Mouse (Mus musculus): ENCODE measurements around the gene Nudt21. TPM values are rescaled to one million over a fixed set of nuclear protein-coding genes. Genes with fewer than 3 reads are reported as not detected.

The Nudt21 gene
- polyA plus RNA-seq, 1 experiment from 2014 or later = 126 TPM

GRCm38 (mm10) chr8:94023916-94024315 is 12.9 kb downstream of the Nudt21 start:
- Histone ChIP-seq H3K9ac (no peak overlapping the region), H3K4me3 (replicated peaks) (no peak overlapping the region), H3K27me3 (replicated peaks) (no peaks in the 10 kb centered on the region), H3K27ac (no peak overlapping the region), H3K9me3 (no peaks in the 10 kb centered on the region), H3K4me1 (replicated peaks) (no peaks in the 10 kb centered on the region), H3K4me2 (replicated peaks) (no peak overlapping the region), H3K36me3 (peaks cover 35% of the 10 kb centered on the region)
- WGBS = 95% methylated on average over 6 of the region's 6 CpGs
- ATAC-seq = no peak

- Histone ChIP-seq H3K4me3 (replicated peaks) (peak overlapping the region; percentile 98), H3K4me1 (replicated peaks) (peaks cover 18% of the 10 kb centered on the region), H3K9ac (peak overlapping the region; percentile 98), H3K9me3 (no peaks in the 10 kb centered on the region), H3K36me3 (no peaks in the 10 kb centered on the region), H3K27ac (peak overlapping the region; percentile 95), H3K27me3 (replicated peaks) (no peaks in the 10 kb centered on the region), H3K4me2 (replicated peaks) (peak overlapping the region; percentile 97)
- 31% methylated on average over 7 of the region's 7 CpGs for WGBS
- ATAC-seq = no peak
Observed at GRCm38 (mm10) chr8:94013026-94013612, 23.7 kb downstream of the Nudt21 start.

DNA sequence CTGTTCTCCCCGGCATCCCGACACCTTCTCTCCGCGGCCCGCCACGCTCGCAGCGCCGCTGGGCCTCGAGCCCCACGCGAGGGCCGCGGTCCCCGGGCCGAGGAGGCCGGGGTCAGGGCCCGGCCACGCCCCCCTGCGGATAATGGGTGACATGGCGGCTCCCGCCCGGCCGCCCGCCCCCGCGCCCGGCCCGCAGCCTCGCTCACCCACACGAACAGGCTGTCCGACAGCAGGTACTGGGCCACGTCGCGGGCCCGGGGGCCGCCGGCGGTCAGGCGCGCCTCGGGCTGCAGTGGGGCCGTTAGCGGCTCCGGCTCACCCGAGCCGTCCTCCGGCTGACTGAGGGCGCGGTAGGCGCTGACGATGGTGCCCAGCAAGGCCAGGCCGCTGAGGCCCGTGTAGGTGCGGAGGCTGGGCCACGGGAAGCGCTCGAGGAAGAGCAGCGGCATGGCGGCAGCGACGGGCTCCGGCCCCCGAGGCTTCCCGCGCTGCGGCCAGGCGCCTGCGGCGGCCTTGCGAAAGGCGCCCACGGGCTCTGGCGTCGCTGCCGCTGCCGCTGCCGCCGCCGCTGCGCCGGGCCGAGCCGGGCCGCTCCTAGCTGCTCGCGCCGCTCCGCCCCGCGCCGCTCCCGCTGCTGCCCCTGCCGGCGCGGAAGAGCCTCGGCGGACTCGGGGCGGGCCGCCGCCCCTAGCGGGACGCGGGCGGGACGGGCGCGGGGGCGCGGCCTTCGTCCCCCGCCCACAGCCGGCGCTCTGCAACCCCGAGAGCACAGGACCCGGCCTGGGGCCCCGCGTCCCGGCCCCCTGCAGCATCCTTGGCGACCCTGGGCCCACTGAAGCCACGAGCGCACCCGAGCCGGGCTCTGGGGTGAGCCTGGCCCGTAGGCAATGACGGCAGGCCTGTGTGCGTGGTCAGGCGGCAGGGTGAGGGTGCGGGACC is 24.5 kb downstream of the Nudt21 start, which contains the start of gene Amfr:
Gene Amfr, minus strand, starts transcription at position 830 of the 939 bp plus-strand sequence.
- Histone ChIP-seq H3K9ac (peak within 1 kb of the TSS; percentile 98), H3K4me2 (replicated peaks) (peak within 1 kb of the TSS; percentile 97), H3K36me3 (no peaks in the 10 kb centered on the region), H3K4me1 (replicated peaks) (peaks cover 18% of the 10 kb centered on the region), H3K4me3 (replicated peaks) (peak within 1 kb of the TSS; percentile 98), H3K27me3 (replicated peaks) (no peaks in the 10 kb centered on the region), H3K9me3 (no peaks in the 10 kb centered on the region), H3K27ac (peak within 1 kb of the TSS; percentile 95)
- under 1% methylated on average over 119 of the region's 130 CpGs for WGBS
- peak; percentile 96 for ATAC-seq

DNA sequence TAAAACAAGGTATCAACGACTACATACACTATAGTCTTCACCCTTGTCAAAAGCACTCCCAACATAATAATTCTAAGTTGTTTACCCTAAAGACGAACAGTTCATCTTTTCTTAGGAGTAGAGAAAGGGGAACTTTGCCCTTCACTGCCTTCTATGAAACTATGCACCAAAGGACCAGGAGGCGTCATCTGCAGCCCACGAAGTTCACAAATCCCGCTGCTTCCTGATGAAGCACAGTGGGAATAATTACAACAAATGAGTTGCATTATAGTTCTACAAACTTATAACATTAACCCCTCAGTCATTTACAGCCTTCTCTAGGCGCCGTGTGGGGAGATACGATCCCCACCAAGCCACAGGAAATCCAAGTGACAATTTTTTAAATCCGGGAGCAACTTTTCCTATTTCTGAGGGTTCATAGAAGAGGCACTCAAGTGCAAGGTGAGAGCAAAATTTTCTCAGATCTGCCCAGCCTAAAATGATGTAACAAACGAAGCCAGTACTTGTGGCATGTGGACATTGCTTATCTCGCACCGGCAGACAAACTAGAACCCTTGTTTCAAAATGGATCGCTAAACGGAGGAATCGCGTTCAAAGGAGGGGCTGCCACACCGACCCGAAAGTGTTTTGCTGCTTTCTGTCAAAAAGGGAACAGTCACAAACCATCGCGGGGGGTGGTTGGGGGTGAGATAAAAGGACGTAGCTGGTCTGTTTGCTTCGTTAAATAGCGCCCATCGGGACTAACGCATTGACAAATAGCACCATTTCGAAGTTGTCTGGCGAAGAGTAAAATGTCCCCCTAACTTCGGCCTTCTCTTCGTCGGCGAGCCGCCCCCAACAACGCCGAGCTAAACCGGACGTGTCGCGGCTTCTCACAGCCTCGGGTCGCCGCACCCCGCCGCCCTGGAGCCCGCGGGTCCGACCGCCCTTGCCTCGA is 25.5 kb downstream of the Nudt21 start:
- 2% methylated on average over 48 of the region's 48 CpGs for WGBS
- no peaks in the 10 kb centered on the region for H3K9me3 ChIP-seq
- no peak for ATAC-seq
- peak overlapping the region; percentile 97 for H3K4me2 ChIP-seq (replicated peaks)
- peak overlapping the region; percentile 98 for H3K9ac ChIP-seq
- no peaks in the 10 kb centered on the region for H3K36me3 ChIP-seq
- H3K4me1 ChIP-seq (replicated peaks) = peaks cover 18% of the 10 kb centered on the region
- H3K27me3 ChIP-seq (replicated peaks) = no peaks in the 10 kb centered on the region
- peak overlapping the region; percentile 98 for H3K4me3 ChIP-seq (replicated peaks)
- H3K27ac ChIP-seq = peak overlapping the region; percentile 95

- H3K9ac ChIP-seq = no peak overlapping the region
- no peaks in the 10 kb centered on the region for H3K36me3 ChIP-seq
- H3K27ac ChIP-seq = no peak overlapping the region
- WGBS = 60% methylated on average over 2 of the region's 2 CpGs
- H3K9me3 ChIP-seq = no peaks in the 10 kb centered on the region
- H3K4me2 ChIP-seq (replicated peaks) = peak overlapping the region; percentile 29
- H3K4me1 ChIP-seq (replicated peaks) = peaks cover 18% of the 10 kb centered on the region
- H3K27me3 ChIP-seq (replicated peaks) = no peaks in the 10 kb centered on the region
- ATAC-seq = no peak
- no peak overlapping the region for H3K4me3 ChIP-seq (replicated peaks)
Observed at GRCm38 (mm10) chr8:94010101-94010705, 26.6 kb downstream of the Nudt21 start.

DNA sequence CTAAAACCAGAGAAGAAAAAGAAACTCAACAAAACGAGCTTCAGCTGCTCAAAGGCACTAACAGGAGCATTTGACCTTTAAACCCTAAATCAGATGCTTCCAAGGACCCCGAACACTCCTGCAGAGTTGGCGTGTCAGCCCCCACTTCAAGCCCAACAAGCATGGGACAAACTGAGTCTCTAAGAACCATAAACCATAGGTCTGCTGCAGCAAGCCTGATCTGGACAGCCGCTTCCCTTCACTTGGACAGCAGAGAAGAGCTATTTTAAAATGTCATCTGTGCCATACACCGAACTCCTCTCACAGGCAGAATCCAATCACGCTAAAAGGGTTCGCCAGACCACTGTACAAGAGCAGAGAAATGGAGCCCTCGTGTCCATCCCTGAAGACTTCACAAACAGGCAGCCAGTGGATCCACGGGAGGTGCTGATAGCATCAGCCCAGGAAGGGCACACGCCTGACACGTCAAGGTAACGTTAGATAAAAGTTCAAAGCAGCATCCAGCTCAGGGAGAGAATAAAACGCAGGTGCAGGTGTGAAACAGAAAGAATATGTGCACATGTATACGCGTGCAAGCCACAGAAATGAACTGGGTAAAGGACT is 27.5 kb downstream of the Nudt21 start:
- peaks cover 18% of the 10 kb centered on the region for H3K4me1 ChIP-seq (replicated peaks)
- peak overlapping the region; percentile 26 for H3K4me2 ChIP-seq (replicated peaks)
- H3K27me3 ChIP-seq (replicated peaks) = no peaks in the 10 kb centered on the region
- 46% methylated on average over 15 of the region's 15 CpGs for WGBS
- H3K27ac ChIP-seq = peak overlapping the region; percentile 19; the same call in 1 of the 2 replicates
- H3K4me3 ChIP-seq (replicated peaks) = no peak overlapping the region
- ATAC-seq = no peak
- no peaks in the 10 kb centered on the region for H3K9me3 ChIP-seq
- H3K9ac ChIP-seq = peak overlapping the region; percentile 13; the same call in 1 of the 2 replicates
- H3K36me3 ChIP-seq = no peaks in the 10 kb centered on the region

- no peak overlapping the region for H3K4me3 ChIP-seq (replicated peaks)
- no peak for ATAC-seq
Observed at GRCm38 (mm10) chr8:94004139-94004538, 32.7 kb downstream of the Nudt21 start.

DNA sequence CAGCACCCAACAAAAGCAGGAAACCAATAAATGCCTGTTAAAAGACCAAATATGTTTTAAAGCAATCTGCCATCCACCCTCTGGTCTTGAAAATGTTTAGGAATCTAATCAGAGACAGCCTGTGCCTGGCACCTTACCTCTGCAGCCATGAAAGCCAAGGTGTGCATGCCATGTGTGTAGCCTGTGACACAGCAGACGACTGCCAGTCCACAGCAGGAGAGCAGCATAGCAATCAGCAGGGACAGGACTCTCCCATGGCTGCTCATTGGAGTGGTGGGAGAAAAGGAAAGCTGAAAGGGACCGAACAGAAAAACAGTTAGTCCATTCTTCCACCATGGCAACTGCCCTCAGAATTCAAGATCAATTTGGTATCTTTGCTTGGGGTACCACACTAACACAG is 37.9 kb downstream of the Nudt21 start:
- peaks cover 34% of the 10 kb centered on the region for H3K36me3 ChIP-seq
- WGBS = 89% methylated on average over 2 of the region's 2 CpGs

More at GRCm38 (mm10) chr8:94004139-94004538, 32.7 kb downstream of the Nudt21 start:
- peaks cover 14% of the 10 kb centered on the region for H3K36me3 ChIP-seq
- H3K9ac ChIP-seq = no peak overlapping the region
- no peak overlapping the region for H3K27ac ChIP-seq
- H3K4me1 ChIP-seq (replicated peaks) = peaks cover 4% of the 10 kb centered on the region
- no peaks in the 10 kb centered on the region for H3K9me3 ChIP-seq
- H3K27me3 ChIP-seq (replicated peaks) = no peaks in the 10 kb centered on the region
- WGBS = 87% methylated on average over 9 of the region's 9 CpGs
- H3K4me2 ChIP-seq (replicated peaks) = no peak overlapping the region

DNA sequence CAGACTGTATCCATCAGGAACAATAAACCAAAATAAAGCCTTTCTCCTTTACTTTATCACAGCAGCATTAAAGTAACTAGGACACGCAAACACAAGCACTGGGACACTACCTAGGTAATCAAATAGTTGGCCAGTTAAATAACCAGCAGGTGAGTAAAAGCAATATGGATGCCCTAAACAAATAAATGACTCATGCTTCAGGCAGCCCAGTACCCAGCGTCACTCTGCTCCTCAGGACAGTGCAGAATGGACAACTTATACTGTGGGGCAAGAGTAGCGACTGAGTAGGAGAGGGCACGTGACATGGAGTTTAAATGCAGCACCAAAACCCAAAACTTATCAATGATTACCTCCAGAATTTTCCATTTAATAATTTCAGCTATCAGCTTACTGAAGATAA is 47.1 kb downstream of the Nudt21 start:
- Histone ChIP-seq H3K27me3 (replicated peaks) (no peaks in the 10 kb centered on the region), H3K4me2 (replicated peaks) (no peak overlapping the region), H3K9me3 (no peaks in the 10 kb centered on the region), H3K27ac (no peak overlapping the region), H3K9ac (no peak overlapping the region), H3K4me1 (replicated peaks) (no peaks in the 10 kb centered on the region), H3K4me3 (replicated peaks) (no peak overlapping the region), H3K36me3 (peaks cover 27% of the 10 kb centered on the region)
- ATAC-seq = no peak
- 77% methylated on average over 4 of the region's 4 CpGs for WGBS

More for the DNA sequence above, 37.9 kb downstream of the Nudt21 start:
- no peak for ATAC-seq
- Histone ChIP-seq H3K4me3 (replicated peaks) (no peak overlapping the region), H3K27me3 (replicated peaks) (no peaks in the 10 kb centered on the region), H3K9me3 (no peaks in the 10 kb centered on the region), H3K4me2 (replicated peaks) (no peak overlapping the region), H3K27ac (no peak overlapping the region), H3K4me1 (replicated peaks) (no peaks in the 10 kb centered on the region), H3K9ac (no peak overlapping the region)

DNA sequence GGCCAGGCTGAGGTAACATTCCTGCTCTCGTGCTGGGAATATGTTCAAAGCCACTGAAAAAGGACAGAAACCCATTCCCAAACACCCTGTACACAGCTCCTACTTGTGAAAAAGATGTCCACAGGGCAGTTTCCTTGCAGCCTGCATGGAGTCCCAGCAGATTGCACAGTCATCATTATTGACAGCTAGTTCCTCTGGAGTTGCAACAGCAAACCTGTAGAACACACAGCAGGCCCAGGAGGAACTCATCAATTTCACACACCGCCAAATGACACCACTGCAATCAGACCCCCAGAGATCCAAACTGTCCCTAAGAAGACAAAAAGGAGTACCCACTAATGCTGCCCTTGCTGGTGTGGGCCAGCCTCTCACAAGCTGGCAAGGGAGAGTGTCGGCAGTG is 52.1 kb downstream of the Nudt21 start:
- Histone ChIP-seq H3K4me3 (replicated peaks) (no peak overlapping the region), H3K4me1 (replicated peaks) (no peaks in the 10 kb centered on the region), H3K27ac (no peak overlapping the region), H3K27me3 (replicated peaks) (no peaks in the 10 kb centered on the region), H3K9me3 (no peaks in the 10 kb centered on the region), H3K9ac (no peak overlapping the region), H3K36me3 (peaks cover 38% of the 10 kb centered on the region), H3K4me2 (replicated peaks) (no peak overlapping the region)
- 85% methylated on average over 3 of the region's 3 CpGs for WGBS
- ATAC-seq = no peak

GRCm38 (mm10) chr8:93983827-93984226 is 53.0 kb downstream of the Nudt21 start:
- no peak overlapping the region for H3K4me2 ChIP-seq (replicated peaks)
- H3K4me1 ChIP-seq (replicated peaks) = no peaks in the 10 kb centered on the region
- no peak for ATAC-seq
- no peak overlapping the region for H3K27ac ChIP-seq
- H3K27me3 ChIP-seq (replicated peaks) = no peaks in the 10 kb centered on the region
- 79% methylated on average over 3 of the region's 3 CpGs for WGBS
- H3K9me3 ChIP-seq = no peaks in the 10 kb centered on the region
- no peak overlapping the region for H3K4me3 ChIP-seq (replicated peaks)
- H3K9ac ChIP-seq = no peak overlapping the region
- H3K36me3 ChIP-seq = peaks cover 39% of the 10 kb centered on the region
